Mouse (Mus musculus): ENCODE measurements around the gene Prnp. TPM values are rescaled to one million over a fixed set of nuclear protein-coding genes. Genes with fewer than 3 reads are reported as not detected.

Prnp gene
- 203 and 212 TPM in 2 replicates for total RNA-seq (2014; rRNA removed)
- polyA plus RNA-seq (2015; fragmentation: Nextera tagmentation; extraction: Ambion mirVana): 227 and 234 TPM in 2 replicates

- Histone ChIP-seq H3K4me1 (ENCODE audit: insufficient read depth, low read length) (peaks cover 14% of the 10 kb centered on the region), H3K27ac (peak within 1 kb of the TSS; percentile 96), H3K9ac (replicated peaks; ENCODE audit: low read length) (peak within 1 kb of the TSS; percentile 89), H3K36me3 (ENCODE audit: insufficient read depth, low read length) (no peaks in the 10 kb centered on the region), H3K4me3 (ENCODE audit: low read length) (peak within 1 kb of the TSS; percentile 74), H3K9me3 (ENCODE audit: low read length) (no peaks in the 10 kb centered on the region), H3K4me2 (ENCODE audit: low read depth, low read length) (peak within 1 kb of the TSS; percentile 72), H3K27me3 (ENCODE audit: insufficient read depth, low read length) (no peaks in the 10 kb centered on the region)
- DNase-seq (ENCODE audit: low spot score) (peak; percentile 97), ATAC-seq (peak; percentile 96)
- 3% methylated on average over 51 of the region's 52 CpGs for WGBS
- TF ChIP-seq CTCF (IDR thresholded peaks at IDR 0.05; ENCODE audit: low read depth): 0 out of 2 replicates have a peak, but pooled peaks have one; percentile 22
Observed at GRCm38 (mm10) chr2:131909683-131910572, at the start of gene Prnp, which contains the start of gene Prn. Gene Prnp, plus strand, starts transcription at chr2:131909928. Gene Prn, plus strand, starts transcription at chr2:131909957.

- DNase-seq (ENCODE audit: low spot score): peak; percentile 62
- 19% methylated on average over 3 of the region's 3 CpGs for WGBS
- Histone ChIP-seq H3K27ac (no peak overlapping the region), H3K9ac (replicated peaks; ENCODE audit: low read length) (no peak overlapping the region), H3K27me3 (ENCODE audit: insufficient read depth, low read length) (no peaks in the 10 kb centered on the region), H3K4me3 (ENCODE audit: low read length) (no peak overlapping the region), H3K9me3 (ENCODE audit: low read length) (no peaks in the 10 kb centered on the region), H3K4me2 (ENCODE audit: low read depth, low read length) (no peak overlapping the region), H3K36me3 (ENCODE audit: insufficient read depth, low read length) (no peaks in the 10 kb centered on the region), H3K4me1 (ENCODE audit: insufficient read depth, low read length) (0 out of 2 replicates have a peak, but pooled peaks cover 5% of the 10 kb centered on the region)
- ATAC-seq: peak; percentile 79
- peak; percentile 28; the same call in 1 of the 2 replicates for TF ChIP-seq CTCF (IDR thresholded peaks at IDR 0.05; ENCODE audit: low read depth)
Observed at GRCm38 (mm10) chr2:131862617-131863275, 47.0 kb upstream of the Prnp start.

- no peak overlapping the region for H3K4me2 ChIP-seq (ENCODE audit: low read depth, low read length)
- H3K9me3 ChIP-seq (ENCODE audit: low read length): no peaks in the 10 kb centered on the region
- H3K36me3 ChIP-seq (ENCODE audit: insufficient read depth, low read length): no peaks in the 10 kb centered on the region
- no peak for TF ChIP-seq CTCF (IDR thresholded peaks at IDR 0.05; ENCODE audit: low read depth)
- ATAC-seq (0 out of 2 replicates have a peak, but pooled peaks have one; percentile 15), DNase-seq (ENCODE audit: low spot score) (no peak)
- no peak overlapping the region for H3K4me3 ChIP-seq (ENCODE audit: low read length)
- no peak overlapping the region for H3K9ac ChIP-seq (replicated peaks; ENCODE audit: low read length)
- H3K27ac ChIP-seq: no peak overlapping the region
- 61% methylated on average over 3 of the region's 3 CpGs for WGBS
- H3K4me1 ChIP-seq (ENCODE audit: insufficient read depth, low read length): 0 out of 2 replicates have a peak, but pooled peaks cover 5% of the 10 kb centered on the region
- no peaks in the 10 kb centered on the region for H3K27me3 ChIP-seq (ENCODE audit: insufficient read depth, low read length)
Observed at GRCm38 (mm10) chr2:131863472-131863871, 46.3 kb upstream of the Prnp start.

- 90% methylated on average over 2 of the region's 2 CpGs for WGBS
- H3K9me3 ChIP-seq (ENCODE audit: low read length): no peaks in the 10 kb centered on the region
- H3K36me3 ChIP-seq (ENCODE audit: insufficient read depth, low read length): no peaks in the 10 kb centered on the region
- H3K4me1 ChIP-seq (ENCODE audit: insufficient read depth, low read length): 0 out of 2 replicates have a peak, but pooled peaks cover 5% of the 10 kb centered on the region
- no peak overlapping the region for H3K4me3 ChIP-seq (ENCODE audit: low read length)
- H3K4me2 ChIP-seq (ENCODE audit: low read depth, low read length): no peak overlapping the region
- no peaks in the 10 kb centered on the region for H3K27me3 ChIP-seq (ENCODE audit: insufficient read depth, low read length)
- no peak for ATAC-seq
- H3K27ac ChIP-seq: no peak overlapping the region
- H3K9ac ChIP-seq (replicated peaks; ENCODE audit: low read length): no peak overlapping the region
- DNase-seq (ENCODE audit: low spot score): no peak
- TF ChIP-seq CTCF (IDR thresholded peaks at IDR 0.05; ENCODE audit: low read depth): no peak
Observed at GRCm38 (mm10) chr2:131864262-131864796, 45.4 kb upstream of the Prnp start.

DNA sequence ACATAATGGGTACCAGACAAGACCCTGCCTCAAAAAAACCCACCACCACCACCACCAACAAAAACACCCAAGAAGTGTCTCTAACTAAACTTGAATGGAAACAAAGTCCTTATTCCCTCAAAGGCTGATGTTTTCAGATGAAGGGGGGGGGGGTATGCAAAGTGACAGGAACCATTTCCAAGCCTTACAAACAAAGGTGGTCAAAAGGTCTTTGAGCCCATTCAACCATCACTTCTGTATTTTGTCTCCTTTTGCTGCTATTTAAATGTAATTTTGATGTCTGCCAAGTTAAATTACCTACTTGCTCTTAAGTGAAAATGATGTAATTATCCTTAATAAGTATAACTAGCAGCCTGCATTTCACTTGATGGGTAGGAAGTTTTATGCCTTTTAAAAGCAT lies 43.1 kb upstream of the Prnp start:
- Histone ChIP-seq H3K9me3 (ENCODE audit: low read length) (no peaks in the 10 kb centered on the region), H3K4me1 (ENCODE audit: insufficient read depth, low read length) (0 out of 2 replicates have a peak, but pooled peaks cover 5% of the 10 kb centered on the region), H3K4me2 (ENCODE audit: low read depth, low read length) (no peak overlapping the region), H3K27ac (no peak overlapping the region), H3K9ac (replicated peaks; ENCODE audit: low read length) (no peak overlapping the region), H3K27me3 (ENCODE audit: insufficient read depth, low read length) (no peaks in the 10 kb centered on the region), H3K4me3 (ENCODE audit: low read length) (no peak overlapping the region), H3K36me3 (ENCODE audit: insufficient read depth, low read length) (no peaks in the 10 kb centered on the region)
- no peak for DNase-seq (ENCODE audit: low spot score)
- no peak for TF ChIP-seq CTCF (IDR thresholded peaks at IDR 0.05; ENCODE audit: low read depth)
- no peak for ATAC-seq

GRCm38 (mm10) chr2:131868983-131869382 lies 40.7 kb upstream of the Prnp start:
- no peak for TF ChIP-seq CTCF (IDR thresholded peaks at IDR 0.05; ENCODE audit: low read depth)
- ATAC-seq: no peak

More at GRCm38 (mm10) chr2:131868983-131869382, 40.7 kb upstream of the Prnp start:
- Histone ChIP-seq H3K9ac (replicated peaks; ENCODE audit: low read length) (no peak overlapping the region), H3K4me3 (ENCODE audit: low read length) (no peak overlapping the region), H3K4me1 (ENCODE audit: insufficient read depth, low read length) (no peaks in the 10 kb centered on the region), H3K36me3 (ENCODE audit: insufficient read depth, low read length) (no peaks in the 10 kb centered on the region), H3K9me3 (ENCODE audit: low read length) (no peaks in the 10 kb centered on the region), H3K27me3 (ENCODE audit: insufficient read depth, low read length) (no peaks in the 10 kb centered on the region), H3K4me2 (ENCODE audit: low read depth, low read length) (no peak overlapping the region), H3K27ac (no peak overlapping the region)
- 92% methylated on average over 5 of the region's 5 CpGs for WGBS
- DNase-seq (ENCODE audit: low spot score): no peak
